Mouse (Mus musculus) layer of hippocampus, adult 11-12 months (tissue): ENCODE measurements around the gene Atxn7l1.

Experiments
- DNase-seq: peaks from one replicate; pipeline ENCODE4 v3.0.0; 2022; ENCODE audit warnings: low spot score

The Atxn7l1 gene

GRCm38 (mm10) chr12:33322547-33322946, 175.1 kb downstream of the Atxn7l1 start:
- DNase-seq = no peak

- DNase-seq = no peak
These were observed 176.3 kb downstream of the Atxn7l1 start for GRCm38 (mm10) chr12:33323821-33324220.

DNA sequence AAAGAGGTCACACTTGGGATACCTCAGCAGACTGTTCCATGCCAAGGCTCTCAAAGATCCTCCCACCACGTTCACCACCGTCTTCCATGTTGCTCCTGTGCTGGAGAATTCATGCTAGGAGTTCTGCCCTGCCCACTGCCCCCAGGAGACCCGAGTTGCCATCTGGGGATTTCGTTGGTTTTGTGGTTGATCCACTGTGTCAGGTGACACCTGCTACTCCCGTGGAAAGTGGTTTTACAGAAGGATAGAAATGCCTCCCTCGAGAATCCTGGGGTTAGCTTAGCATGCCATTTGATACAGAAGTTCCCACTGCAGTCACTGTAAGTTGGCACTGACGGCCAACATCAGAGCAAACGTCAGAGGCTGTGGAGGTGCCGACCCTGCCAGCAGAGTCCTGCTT, 177.9 kb downstream of the Atxn7l1 start:
- DNase-seq = no peak

DNA sequence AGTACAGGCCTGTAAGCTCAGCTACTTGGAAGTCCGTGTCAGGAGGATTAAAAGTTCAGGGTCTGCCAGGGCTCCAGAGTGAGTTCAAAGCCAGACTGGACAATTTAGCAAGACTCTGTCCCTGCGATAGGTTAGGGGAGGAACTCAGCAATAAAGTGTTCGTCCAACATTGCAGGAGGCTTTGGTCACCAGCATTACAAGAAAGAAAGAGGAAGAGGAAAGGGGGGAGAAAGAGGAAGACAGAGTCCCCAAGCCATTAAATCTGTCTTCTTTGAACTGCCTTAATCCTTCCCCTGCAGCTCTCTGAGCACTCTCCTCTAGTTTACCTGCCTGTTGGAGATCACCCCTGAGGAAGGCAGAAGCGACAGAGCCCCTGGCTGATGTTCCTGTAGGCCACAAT, 184.6 kb downstream of the Atxn7l1 start:
- DNase-seq = no peak

DNA sequence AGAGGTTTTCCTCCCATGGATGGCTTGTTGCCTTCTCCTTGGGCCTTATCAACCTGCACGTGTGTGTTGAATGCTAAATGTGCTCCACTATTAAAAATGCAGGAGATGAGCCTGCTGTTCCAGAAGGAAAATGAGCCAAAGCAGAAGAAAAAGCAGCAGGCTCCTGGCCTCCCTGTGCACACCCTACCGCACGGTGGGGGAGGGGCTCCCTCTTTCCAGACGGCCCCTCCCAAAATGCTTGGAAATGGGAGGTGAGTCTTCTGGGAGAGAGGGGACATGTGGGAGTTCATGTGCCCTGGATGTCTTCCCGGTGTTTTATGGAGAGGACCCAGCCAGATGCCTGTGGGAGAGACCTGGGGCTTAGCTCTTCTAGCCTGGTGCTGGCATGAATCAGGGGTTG, 185.3 kb downstream of the Atxn7l1 start:
- no peak for DNase-seq

DNA sequence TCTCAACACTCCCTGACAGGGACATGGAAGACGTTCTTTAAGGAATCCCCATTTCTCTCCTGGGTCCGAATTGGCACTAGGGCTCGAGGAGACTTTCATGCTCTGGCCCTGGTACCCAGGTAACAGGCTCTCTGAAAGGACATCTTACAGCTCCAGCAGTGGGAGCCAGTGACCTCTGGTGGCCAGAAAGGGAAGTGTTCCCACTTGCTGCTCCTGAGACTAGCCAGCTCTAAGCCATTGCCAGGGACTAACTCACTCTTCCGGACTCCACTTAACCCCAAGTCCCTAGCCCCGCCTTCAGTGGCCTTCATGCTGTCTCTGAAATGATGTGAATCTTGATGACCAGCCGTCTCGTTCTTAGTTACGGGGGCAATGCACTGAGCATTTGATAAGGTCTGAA, 186.4 kb downstream of the Atxn7l1 start:
- DNase-seq = peak; percentile 91

GRCm38 (mm10) chr12:33334511-33334910, 187.0 kb downstream of the Atxn7l1 start:
- DNase-seq = no peak

DNA sequence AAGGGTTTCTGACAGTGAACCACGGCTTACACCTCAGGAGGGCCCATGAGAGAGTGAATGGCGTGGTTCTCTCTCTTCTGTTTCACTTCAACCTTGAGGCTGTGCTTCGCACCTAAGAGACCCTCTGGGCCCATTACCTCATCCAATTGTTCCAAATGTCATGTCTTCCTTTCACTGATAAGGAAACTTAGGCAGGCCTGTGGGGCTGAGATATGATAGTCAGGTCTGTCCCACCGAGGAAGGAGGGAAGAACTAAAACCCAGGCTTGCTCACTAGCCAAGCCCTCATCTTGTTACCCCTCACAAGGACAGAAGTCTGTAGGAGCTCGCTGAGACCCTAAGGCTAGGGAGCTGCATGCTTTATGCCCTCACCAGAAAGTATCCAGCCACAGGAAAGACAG, 187.5 kb downstream of the Atxn7l1 start:
- DNase-seq = no peak

DNA sequence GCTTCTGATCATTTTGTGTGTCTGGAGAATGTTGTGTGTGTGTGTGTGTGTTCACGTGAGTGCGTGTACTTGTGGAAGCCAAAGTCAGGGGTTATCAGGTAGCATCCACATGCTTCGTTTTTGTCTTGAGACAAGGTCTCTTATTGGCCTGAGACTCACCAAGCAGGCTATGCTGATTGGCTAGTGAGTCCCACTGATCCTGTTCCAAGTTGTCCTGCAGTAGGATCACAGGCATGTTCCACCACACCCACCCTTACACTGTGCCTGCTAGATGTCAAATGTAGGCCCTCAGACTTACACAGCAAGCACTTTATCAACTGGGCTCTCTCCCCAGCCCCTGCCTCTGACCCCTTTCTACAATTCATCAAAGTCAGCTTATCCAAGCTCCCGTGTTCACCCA, 187.9 kb downstream of the Atxn7l1 start:
- no peak for DNase-seq

DNA sequence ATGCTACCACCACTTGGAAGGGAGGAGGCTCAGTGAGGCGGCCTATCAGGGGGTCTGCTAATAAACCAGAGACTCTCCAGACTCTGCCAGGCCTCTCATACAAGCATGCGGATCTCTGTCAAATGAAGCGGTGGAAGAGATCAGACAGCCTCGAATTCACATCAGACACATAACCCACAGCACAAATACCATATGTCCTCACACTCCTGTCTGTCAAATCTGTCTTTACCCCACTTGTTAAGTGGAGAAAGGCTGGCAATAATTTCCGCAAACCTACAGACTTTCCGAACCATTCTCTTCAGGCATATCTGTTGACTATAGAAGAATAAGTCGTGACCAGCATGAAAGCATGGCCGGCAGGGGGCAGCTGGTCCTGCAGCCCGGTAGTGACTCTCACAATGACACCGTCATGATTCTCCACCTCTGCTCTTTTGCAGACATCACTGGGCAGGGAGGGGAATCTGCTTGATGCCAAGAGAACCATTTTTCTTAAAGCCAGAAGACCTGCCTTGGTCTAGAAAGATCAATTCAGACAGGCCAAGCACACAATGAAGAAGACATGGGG, 189.2 kb downstream of the Atxn7l1 start:
- no peak for DNase-seq

- DNase-seq = no peak
These were observed 189.8 kb downstream of the Atxn7l1 start for GRCm38 (mm10) chr12:33337289-33337688.

DNA sequence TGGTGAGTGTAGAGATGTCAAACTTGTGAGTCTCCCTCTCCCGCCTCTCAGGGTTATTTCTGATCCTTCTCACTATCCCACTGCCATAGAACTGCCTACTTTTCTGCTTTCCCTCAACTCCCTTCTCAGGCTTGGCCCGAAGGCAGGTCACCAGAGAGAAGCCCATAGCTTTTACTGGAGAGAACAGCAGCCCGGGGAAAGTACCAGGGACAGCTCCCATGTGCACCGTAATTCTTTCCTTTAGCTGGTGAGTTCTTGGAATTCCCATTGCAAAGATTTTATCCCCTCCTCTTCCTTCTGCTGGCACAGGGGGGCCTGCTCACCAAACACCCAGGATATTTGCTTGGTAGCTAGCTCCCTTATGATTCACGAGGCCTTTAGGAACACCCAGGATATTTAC, 190.7 kb downstream of the Atxn7l1 start:
- DNase-seq = no peak

GRCm38 (mm10) chr12:33339822-33340221, 192.3 kb downstream of the Atxn7l1 start:
- DNase-seq = no peak

GRCm38 (mm10) chr12:33340698-33341097, 193.2 kb downstream of the Atxn7l1 start:
- no peak for DNase-seq

GRCm38 (mm10) chr12:33341351-33341892, 193.9 kb downstream of the Atxn7l1 start:
- DNase-seq = peak; percentile 58

GRCm38 (mm10) chr12:33344970-33345772, 197.7 kb downstream of the Atxn7l1 start:
- DNase-seq = no peak

DNA sequence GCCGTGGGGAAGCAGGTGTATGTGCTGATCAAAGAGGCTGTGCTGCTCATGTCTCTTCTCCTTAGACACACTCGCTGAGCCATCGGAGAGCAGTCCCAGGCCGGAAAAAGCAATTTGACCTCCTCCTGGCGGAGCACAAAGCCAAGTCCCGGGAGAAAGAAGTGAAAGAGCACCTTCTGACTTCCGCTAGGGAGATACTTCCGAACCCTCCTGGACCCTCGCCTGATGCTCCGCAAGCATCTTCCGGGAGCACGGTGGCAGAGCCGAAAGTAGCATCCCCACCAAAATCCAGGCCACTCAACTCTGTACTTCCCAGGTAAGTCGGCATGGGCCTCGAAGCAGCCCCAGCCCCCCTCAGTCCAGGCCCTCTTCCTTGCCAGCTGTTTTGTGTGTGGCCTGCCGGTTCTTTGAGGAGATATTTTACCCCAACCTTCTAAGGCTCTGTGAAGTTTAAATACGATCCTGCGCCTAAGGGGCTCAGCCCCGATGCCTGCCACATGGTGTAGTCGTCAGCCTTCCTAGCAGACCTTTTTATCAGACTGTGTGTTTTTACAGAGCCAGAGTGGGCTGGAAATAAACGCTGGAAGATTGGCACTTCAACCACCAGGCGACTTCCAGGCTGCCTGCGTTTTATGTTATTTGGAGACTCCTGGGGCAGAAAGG, 198.4 kb downstream of the Atxn7l1 start:
- no peak for DNase-seq

DNA sequence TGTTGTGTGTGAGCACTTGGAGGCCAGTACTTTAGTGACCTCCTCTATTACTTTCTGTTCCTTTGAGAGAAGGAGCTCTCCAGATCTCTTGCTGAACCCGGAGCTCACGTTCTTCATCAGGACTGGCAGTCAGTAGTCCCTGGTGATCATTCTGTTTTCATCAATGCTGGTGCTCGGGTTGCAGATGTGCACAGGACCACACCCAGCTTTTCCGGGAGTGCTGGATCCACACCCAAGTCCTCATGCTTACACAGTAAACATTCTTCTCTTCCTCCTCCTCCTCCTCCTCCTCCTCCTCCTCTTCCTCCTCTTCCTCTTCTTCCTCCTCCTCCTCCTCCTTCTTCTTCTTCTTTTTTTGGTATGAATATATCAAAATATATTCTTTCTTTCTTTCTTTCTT, 205.2 kb downstream of the Atxn7l1 start:
- no peak for DNase-seq

DNA sequence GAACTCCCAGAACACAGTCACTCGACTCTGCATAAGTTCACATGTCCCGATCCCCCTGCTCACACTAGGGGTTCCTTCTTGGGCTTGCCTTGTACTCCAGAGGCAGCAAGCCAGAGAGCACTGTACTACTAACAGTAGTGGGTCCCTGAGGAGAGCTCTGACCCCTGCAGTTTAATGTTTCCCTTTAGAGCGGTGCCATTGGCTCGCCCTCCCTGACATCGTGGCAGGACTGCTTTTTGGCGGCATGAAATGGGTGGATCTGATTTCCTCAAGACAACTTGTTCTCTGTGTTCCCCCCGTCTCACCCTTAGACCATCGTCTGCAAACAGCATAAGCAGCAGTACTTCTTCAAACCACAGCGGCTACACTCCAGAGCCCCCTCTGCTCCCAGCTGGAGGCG, 210.9 kb downstream of the Atxn7l1 start:
- no peak for DNase-seq

DNA sequence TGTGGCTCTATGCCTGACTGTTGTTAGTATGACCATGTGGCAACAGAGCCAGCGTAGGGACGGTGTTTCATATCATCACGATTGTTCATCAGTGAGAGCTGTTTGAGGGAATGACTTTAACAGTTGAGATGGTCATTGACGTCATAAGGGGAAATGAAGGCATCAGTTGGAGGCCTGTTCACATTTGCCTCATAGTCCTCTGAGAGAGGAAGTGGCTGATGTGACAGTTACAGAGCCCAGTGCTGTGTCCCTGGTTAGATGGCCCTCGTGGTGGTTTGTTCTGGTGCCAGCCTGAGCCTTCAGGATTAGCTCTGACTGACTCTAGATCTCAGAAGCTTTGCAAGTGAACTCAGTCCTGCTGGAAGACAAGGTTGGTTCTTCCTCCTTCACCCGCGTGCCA, 211.7 kb downstream of the Atxn7l1 start:
- DNase-seq = no peak

DNA sequence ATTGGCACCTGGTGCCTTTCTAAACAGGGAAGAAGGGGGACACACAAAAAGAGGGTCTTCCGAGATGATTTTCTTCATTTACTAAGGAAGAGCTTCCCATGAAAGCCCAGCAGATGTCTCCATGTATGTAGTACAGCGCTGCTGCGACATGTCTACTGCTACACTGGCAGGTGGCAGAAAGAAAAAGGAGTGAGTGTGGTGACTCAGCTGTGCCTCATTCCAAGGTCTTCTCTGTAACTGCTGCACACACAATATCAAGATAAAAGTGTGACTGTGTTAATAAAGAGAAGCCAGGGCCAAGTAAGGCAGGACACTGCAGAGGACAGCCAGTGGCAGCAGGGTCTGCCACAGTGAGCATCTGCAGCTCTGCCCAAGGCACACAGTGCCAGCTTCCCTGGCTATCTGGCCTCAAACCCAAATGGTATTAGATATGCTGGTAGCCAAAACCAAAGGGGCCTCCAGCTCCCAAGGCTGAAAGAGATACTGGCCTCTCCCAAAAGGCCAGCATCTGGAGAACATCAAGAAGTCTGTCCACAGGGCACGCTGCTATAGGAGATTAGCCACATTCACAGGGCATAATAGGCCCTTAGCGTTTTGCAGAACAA, 212.5 kb downstream of the Atxn7l1 start:
- DNase-seq = no peak

GRCm38 (mm10) chr12:33360729-33361128, 213.2 kb downstream of the Atxn7l1 start:
- DNase-seq = peak; percentile 76

DNA sequence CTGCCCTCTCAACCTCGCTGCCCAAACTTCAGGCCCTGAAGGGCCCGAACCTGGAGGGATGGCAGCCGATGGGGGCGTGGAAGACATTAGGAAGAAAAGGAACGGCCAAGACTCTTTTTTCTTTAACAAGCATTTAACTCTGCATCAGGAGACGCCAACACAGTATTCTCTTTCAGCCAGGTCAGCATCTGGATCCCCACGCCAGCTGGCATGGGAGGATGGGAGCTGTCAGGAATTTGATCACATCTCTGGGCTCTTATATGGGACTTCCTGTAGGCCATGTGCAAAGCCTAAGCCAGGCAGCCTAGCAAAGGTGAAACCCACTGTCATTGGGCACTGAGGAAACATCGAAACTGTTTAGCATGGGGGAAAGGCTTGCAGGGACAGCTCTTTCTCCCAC, 217.0 kb downstream of the Atxn7l1 start:
- no peak for DNase-seq
